Mouse (Mus musculus): Measurements from ENCODE around the gene Slc38a4.

Gene Slc38a4

GRCm38 (mm10) chr15:96968741-96969140, 87.0 kb downstream of the Slc38a4 start:
- DNase-seq (ENCODE audit: low spot score in 2 of 2), result no peak

DNA sequence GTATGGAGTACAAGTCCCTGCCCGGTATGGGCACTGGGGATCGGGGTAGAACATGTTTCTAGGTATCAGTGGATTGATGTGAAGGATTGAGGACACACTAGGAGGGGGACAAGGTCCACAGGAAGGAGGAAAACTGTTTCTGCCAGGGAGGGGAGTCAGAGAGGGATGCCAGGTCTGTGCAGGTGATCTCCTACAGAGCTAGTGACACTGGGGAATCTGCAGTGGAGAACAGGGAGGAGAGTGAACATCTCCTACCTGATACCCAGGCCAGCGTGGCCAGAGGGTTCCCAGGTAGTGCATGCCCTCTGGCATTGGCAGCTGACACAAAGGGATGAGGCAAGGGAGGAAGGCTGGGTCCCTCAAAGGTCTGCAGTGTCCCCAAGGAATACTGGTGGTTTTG, 89.4 kb downstream of the Slc38a4 start:
- DNase-seq (ENCODE audit: low spot score in 2 of 2), result no peak

GRCm38 (mm10) chr15:96963735-96964134, 92.0 kb downstream of the Slc38a4 start:
- no peak for DNase-seq (ENCODE audit: low spot score in 2 of 2)

GRCm38 (mm10) chr15:96963318-96963717, 92.4 kb downstream of the Slc38a4 start:
- no peak for DNase-seq (ENCODE audit: low spot score in 2 of 2)

DNA sequence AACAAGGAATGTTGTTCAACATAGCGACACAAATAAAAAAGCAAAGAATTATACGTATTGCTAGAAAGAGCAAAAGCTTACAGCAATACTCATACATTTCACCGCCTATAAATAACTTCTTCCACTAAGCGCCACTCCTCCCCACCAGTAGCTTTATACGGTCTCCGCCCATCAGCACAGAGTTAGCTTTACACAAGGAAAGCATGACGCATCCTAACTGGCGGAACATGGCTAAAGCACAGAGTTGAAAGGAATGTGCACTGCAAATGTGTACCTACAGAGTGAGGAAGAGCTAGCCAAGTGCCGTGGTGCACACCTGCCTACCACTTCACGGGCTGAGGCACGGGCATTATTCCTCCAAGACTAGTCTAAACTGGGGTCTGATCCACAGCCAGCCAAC, 95.4 kb downstream of the Slc38a4 start:
- DNase-seq (ENCODE audit: low spot score in 2 of 2), result no peak

DNA sequence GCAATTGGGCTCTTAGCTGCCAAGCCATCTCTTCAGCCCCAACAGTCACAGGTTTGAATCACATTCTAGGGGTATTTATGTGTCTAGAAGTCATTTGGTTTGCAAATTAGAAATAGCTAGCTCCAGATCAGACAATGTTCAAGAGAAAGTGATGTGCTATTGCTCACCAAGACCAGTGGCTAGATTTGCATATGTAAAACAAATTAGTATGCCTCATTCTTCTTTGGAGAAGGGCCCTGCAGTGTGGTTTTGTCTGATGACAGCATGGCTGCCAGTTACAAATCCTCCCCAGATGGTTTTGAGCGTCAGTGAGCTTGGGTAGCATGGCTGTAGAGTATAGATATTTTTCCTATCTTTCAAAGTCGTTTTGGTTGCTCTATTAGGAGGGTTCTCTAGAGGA, 96.5 kb downstream of the Slc38a4 start:
- DNase-seq (ENCODE audit: low spot score in 2 of 2), result no peak

DNA sequence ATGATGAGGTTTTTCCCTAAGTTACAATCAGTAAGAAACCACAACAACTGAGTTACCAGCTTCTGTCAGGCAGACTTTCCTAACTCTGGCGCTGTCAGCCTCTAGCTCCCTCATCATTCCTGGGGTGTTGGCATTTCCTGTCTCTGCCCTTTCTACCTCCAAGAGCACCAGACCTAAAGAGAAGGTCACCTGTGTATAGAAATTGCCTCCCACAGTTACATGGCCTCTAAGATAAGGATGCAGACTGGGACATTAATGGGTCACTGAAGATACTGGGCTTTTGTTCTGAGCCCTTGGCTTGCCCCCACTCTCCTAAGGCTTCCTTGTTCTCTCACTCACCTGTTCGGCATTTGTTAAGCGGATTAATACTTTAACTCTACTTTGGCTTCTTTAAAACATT, 99.1 kb downstream of the Slc38a4 start:
- no peak for DNase-seq (ENCODE audit: low spot score in 2 of 2)

DNA sequence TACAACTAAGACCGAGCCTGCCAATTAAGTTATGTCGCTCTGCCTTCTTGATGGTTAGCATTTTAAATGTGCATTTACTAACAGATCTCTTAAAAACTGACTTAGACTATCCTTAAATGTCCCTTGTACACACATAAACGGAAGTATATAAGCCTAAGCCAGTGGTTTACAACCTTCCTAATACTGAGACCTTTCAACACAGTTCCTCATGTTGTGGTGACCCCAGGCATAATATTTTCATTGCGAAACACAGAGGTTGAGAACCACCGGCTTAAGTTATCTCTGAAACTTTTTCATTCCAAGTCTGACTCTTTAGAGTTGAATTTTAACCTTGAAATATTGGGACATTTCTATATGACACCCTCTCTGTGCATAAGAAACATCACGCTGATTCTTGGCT, 101.4 kb downstream of the Slc38a4 start:
- DNase-seq (ENCODE audit: low spot score in 2 of 2), result no peak

DNA sequence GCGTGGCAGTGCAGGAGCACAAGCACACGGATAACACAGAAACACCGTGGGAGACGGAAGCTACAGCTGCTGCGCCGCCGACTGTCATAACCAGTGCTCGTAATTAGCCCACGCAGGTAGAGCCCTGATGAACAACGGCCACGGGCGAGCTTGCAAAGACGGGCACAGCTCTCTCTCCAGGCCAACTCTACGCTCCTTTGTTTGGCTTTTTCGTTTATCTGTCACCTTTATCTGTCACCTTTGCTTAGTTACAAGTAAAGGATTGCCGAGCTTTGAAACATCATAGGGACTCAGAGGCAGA, 101.9 kb downstream of the Slc38a4 start:
- no peak for DNase-seq (ENCODE audit: low spot score in 2 of 2)

- peak; percentile 43 to 73 for DNase-seq (ENCODE audit: low spot score in 2 of 2)
Measured at GRCm38 (mm10) chr15:96953112-96953937, 102.4 kb downstream of the Slc38a4 start.

- DNase-seq (ENCODE audit: low spot score in 2 of 2), result no peak
Measured at GRCm38 (mm10) chr15:96952488-96952887, 103.3 kb downstream of the Slc38a4 start.

GRCm38 (mm10) chr15:96951783-96952182, 104.0 kb downstream of the Slc38a4 start:
- DNase-seq (ENCODE audit: low spot score in 2 of 2), result no peak

DNA sequence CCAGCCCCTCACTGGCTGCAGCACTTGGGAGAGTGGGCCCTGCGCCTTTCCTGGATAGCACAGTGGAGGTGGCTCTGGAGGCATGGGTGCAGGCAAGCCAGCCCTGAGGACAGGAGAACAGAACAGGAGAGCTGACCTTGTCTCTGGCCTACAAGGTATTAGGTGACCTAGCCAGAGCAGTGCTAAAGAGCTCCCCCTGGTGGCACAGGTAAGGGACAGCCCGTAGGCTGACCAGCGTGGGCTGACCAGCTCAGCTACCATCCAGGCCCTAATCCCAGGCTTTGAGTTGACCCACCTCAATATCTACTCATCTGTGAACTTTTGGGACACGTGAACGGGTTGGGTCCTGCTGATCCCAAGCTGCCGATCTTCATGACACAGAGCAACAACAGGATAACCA, 107.3 kb downstream of the Slc38a4 start:
- peak; percentile 37 to 81 for DNase-seq (ENCODE audit: low spot score in 2 of 2)

All from spleen, postnatal 4 days (tissue).